Mouse (Mus musculus) embryonic facial prominence, embryonic 14.5 days (tissue): ENCODE results near the gene Slc25a42. TPM values are rescaled to one million over a fixed set of nuclear protein-coding genes. Genes with fewer than 3 reads are reported as not detected.

ENCODE experiments used
- ATAC-seq: fragments of 200-750 bp; cut with Nextera tagmentation; 2 replicates; pipeline ENCODE4 v1.8.0; 2017; ENCODE audit warnings: low read depth, moderate number of reproducible peaks, moderate TSS enrichment
- DNase-seq: peaks from one replicate; pipeline ENCODE4 v3.0.0-alpha.2; 2015; ENCODE audit warnings: low spot score
- H3K27ac ChIP-seq: fragments of 300-500 bp; sonication (generic); replicated peaks from 2 replicates; pipeline ENCODE4 v1.5.1; 2014; ENCODE audit warnings: low read depth, mild to moderate bottlenecking, low read length, moderate library complexity
- H3K27me3 ChIP-seq: fragments of 300-500 bp; sonication (generic); replicated peaks from 2 replicates; pipeline ENCODE4 v1.6.1; 2014; ENCODE audit warnings: low read length; ENCODE audit not compliant: control insufficient read depth, insufficient read depth
- H3K36me3 ChIP-seq: fragments of 300-500 bp; sonication (generic); 2 replicates; pipeline ENCODE4 v1.6.1; 2014; ENCODE audit warnings: low read length, mixed read lengths; ENCODE audit not compliant: control insufficient read depth, insufficient read depth
- H3K4me1 ChIP-seq: fragments of 300-500 bp; sonication (generic); 2 replicates; pipeline ENCODE4 v1.6.1; 2014; ENCODE audit warnings: antibody characterized with exemption, low read length; ENCODE audit not compliant: control insufficient read depth, insufficient read depth
- H3K4me2 ChIP-seq: fragments of 300-500 bp; sonication (generic); 2 replicates; pipeline ENCODE4 v1.6.1; 2014; ENCODE audit warnings: low read depth, mild to moderate bottlenecking, low read length, moderate library complexity, mixed read lengths
- H3K4me3 ChIP-seq: fragments of 300-500 bp; sonication (generic); 2 replicates; pipeline ENCODE4 v1.5.1; 2014; ENCODE audit warnings: low read depth, mild to moderate bottlenecking, low read length
- H3K9ac ChIP-seq: fragments of 300-500 bp; sonication (generic); 2 replicates; pipeline ENCODE4 v1.6.1; 2014; ENCODE audit warnings: low read depth, mild to moderate bottlenecking, low read length, moderate library complexity, mixed read lengths
- H3K9me3 ChIP-seq: fragments of 300-500 bp; sonication (generic); 2 replicates; pipeline ENCODE4 v1.6.1; 2016; ENCODE audit warnings: low read length; ENCODE audit not compliant: control insufficient read depth
- WGBS: fragments of 180-500 bp; shearing (Covaris S2); extraction: QIAGEN DNeasy Blood & Tissue Kit; methylation state at CpG from one replicate; pipeline ENCODE4 v1.1.7; 2014; 5-methylcytosine and 5-hydroxymethylcytosine counted together
- polyA plus RNA-seq: library from polyadenylated mRNA; unstranded; fragments of >200 nt; fragmentation: Nextera tagmentation; extraction: Ambion mirVana; gene quantifications from 2 replicates; pipeline ENCODE4 v1.2.1, GENCODE M21; 2014

Gene Slc25a42
- polyA plus RNA-seq, 1 experiment from 2014 or later = 4.0 TPM

DNA sequence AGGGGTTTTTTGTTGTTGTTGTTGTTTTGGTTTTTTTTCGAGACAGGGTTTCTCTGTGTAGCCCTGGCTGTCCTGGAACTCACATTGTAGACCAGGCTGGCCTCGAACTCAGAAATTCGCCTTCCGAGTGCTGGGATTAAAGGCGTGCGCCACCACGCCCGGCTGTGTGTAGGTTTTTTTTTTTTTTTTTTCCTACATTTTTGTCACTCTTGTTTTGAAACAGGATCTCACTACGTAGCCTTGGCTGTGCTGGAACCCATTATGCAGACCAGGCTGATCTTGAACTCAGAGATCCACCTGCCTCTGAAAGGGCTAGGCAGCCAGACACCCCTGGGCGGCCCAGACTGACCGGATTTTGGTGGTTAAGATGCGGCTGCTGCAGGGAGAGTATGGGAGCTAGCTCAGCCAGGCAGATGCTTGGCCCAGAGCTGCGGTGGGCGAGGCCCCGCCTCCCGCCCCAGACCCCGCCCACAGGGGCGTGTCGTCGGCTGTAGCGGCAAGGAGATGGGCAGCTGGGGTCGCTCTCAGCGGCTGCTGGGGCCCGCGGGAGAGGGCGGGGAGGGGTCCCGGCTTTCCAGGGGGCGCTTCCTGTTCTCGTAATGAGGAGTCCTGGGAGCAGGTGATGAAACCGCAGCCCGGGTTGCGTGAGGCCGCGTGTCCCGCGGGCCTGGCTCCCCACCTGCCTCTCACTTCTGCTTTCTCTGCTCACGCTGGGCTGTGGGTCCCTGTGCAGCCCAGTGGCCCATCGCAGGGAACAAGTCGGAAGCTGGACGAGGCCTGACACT, 53.8 kb downstream of the Slc25a42 start:
- Histone ChIP-seq H3K9me3 (no peaks in the 10 kb centered on the region), H3K36me3 (no peaks in the 10 kb centered on the region), H3K9ac (peak overlapping the region; percentile 62), H3K4me1 (no peaks in the 10 kb centered on the region), H3K4me2 (peak overlapping the region; percentile 73), H3K27me3 (no peaks in the 10 kb centered on the region), H3K27ac (0 out of 2 replicates have a peak overlapping the region, but pooled peaks have one; percentile 15), H3K4me3 (peak overlapping the region; percentile 50)
- DNase-seq (peak; percentile 87), ATAC-seq (peak; percentile 94)
- WGBS = 17% methylated on average over 25 of the region's 40 CpGs

GRCm38 (mm10) chr8:70157240-70157800, 54.8 kb downstream of the Slc25a42 start:
- no peaks in the 10 kb centered on the region for H3K4me1 ChIP-seq
- H3K4me2 ChIP-seq = no peak overlapping the region
- DNase-seq (no peak), ATAC-seq (no peak)
- no peak overlapping the region for H3K9ac ChIP-seq
- H3K27ac ChIP-seq = no peak overlapping the region
- H3K4me3 ChIP-seq = no peak overlapping the region
- no peaks in the 10 kb centered on the region for H3K36me3 ChIP-seq
- 87% methylated on average over 1 of the region's 1 CpGs for WGBS
- H3K27me3 ChIP-seq = no peaks in the 10 kb centered on the region
- no peaks in the 10 kb centered on the region for H3K9me3 ChIP-seq

DNA sequence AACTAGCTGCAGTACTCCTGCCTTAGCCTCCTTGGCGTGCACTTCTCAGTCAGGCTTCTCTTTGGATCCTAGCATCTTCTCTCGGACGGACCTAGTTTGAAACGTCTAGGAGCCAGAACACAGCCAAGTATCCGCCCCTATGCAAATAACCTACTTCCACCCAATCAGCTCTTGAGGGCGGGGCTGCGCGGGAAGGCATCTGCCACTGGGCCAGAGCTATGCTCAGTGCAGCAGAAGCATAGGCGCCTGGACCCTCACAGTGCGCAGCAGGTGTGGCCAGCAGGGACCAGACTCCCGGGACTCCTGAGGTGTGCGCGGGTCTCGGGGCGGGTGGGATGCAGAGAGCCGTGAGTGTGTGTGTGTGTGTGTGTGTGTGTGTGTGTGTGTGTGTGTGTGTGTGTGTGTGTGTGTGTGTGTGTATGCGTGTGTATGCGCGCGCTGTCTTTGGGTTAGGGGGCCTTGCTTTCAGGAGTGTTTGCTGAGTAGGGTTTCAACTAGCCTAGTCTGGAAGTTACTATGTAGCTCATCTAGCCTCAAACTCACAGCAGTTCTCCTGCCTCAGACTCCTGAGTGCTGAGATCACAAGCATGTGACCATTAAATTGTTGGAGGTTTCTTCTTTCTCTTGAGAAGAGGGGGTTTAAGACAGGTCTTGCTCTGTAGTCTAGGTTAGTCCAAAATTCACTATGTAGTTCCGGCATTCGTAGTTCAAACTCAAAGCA, 59.4 kb downstream of the Slc25a42 start:
- H3K4me1 ChIP-seq = no peaks in the 10 kb centered on the region
- peak; percentile 96 for ATAC-seq
- H3K9ac ChIP-seq = no peak overlapping the region
- no peak overlapping the region for H3K4me3 ChIP-seq
- no peaks in the 10 kb centered on the region for H3K27me3 ChIP-seq
- no peak overlapping the region for H3K27ac ChIP-seq
- 16% methylated on average over 15 of the region's 22 CpGs for WGBS
- H3K4me2 ChIP-seq = peak overlapping the region; percentile 45
- peak; percentile 94 for DNase-seq
- H3K9me3 ChIP-seq = no peaks in the 10 kb centered on the region
- H3K36me3 ChIP-seq = no peaks in the 10 kb centered on the region

GRCm38 (mm10) chr8:70150158-70150557, 61.9 kb downstream of the Slc25a42 start:
- Histone ChIP-seq H3K4me2 (peak overlapping the region; percentile 29; the same call in 1 of the 2 replicates), H3K36me3 (peaks cover 22% of the 10 kb centered on the region), H3K27ac (0 out of 2 replicates have a peak overlapping the region, but pooled peaks have one; percentile 15), H3K4me1 (no peaks in the 10 kb centered on the region), H3K27me3 (no peaks in the 10 kb centered on the region), H3K4me3 (no peak overlapping the region), H3K9me3 (no peaks in the 10 kb centered on the region), H3K9ac (peak overlapping the region; percentile 46; the same call in 1 of the 2 replicates)
- DNase-seq (peak; percentile 64), ATAC-seq (peak; percentile 64)
- 8% methylated on average over 12 of the region's 13 CpGs for WGBS

DNA sequence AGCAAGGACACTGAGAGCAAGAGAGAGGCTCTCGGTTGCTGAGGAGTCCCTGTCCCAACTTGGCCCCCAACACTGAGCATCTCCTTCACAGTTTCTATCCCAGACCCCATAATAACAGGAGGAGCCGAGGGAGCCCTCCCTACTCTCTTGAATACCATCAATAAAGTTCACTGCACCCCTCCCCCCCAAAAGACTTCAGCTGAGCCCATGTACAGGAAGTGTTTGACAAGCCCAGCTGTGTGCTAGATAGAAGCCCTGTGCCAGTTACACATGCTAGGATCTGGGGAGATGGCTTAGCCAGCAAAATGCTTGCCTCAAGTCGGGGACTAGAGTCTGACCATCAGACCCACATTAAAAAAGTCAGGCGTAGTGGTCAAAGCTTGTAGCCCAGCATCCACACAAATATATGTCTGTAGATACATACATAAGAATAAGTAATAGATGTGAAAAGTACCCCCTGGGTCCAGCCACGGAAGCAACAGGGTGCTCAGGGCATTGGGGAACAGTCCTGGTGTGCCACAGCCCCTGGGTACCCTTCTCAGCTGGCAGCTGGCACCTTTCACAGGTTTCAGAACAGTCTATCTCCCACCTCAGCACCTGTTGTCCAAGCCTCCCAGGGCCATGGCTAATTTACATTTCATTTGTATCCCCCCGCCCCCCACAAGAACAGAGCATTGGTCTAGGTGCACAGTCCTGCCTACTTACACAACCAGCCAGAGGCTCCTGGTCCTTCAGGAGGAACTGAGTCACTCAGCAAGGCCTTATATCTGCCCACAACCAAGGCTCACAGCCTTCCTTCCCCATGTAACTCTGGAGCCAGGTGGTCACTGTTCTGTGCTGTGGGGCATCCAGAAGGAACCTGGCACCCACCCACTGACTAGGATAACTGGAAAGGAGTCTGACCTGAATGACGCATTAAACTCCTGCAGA, 64.2 kb downstream of the Slc25a42 start:
- Histone ChIP-seq H3K9me3 (no peaks in the 10 kb centered on the region), H3K27me3 (no peaks in the 10 kb centered on the region), H3K4me2 (no peak overlapping the region), H3K27ac (no peak overlapping the region), H3K9ac (no peak overlapping the region), H3K4me1 (no peaks in the 10 kb centered on the region), H3K4me3 (no peak overlapping the region), H3K36me3 (peaks cover 36% of the 10 kb centered on the region)
- ATAC-seq = no peak
- DNase-seq = no peak
- 90% methylated on average over 7 of the region's 7 CpGs for WGBS

GRCm38 (mm10) chr8:70139981-70140380, 72.1 kb downstream of the Slc25a42 start:
- 11% methylated on average over 9 of the region's 9 CpGs for WGBS
- ATAC-seq (no peak), DNase-seq (no peak)
- no peaks in the 10 kb centered on the region for H3K27me3 ChIP-seq
- peaks cover 12% of the 10 kb centered on the region for H3K4me1 ChIP-seq
- H3K9ac ChIP-seq = peak overlapping the region; percentile 72
- H3K36me3 ChIP-seq = peaks cover 43% of the 10 kb centered on the region
- no peaks in the 10 kb centered on the region for H3K9me3 ChIP-seq
- peak overlapping the region; percentile 62 for H3K4me2 ChIP-seq
- peak overlapping the region; percentile 72 for H3K27ac ChIP-seq
- peak overlapping the region; percentile 56 for H3K4me3 ChIP-seq

- H3K27me3 ChIP-seq = no peaks in the 10 kb centered on the region
- peak; percentile 100 for DNase-seq
- WGBS = under 1% methylated on average over 46 of the region's 46 CpGs
- no peaks in the 10 kb centered on the region for H3K9me3 ChIP-seq
- H3K27ac ChIP-seq = peak within 1 kb of the TSS; percentile 72
- peak within 1 kb of the TSS; percentile 56 for H3K4me3 ChIP-seq
- ATAC-seq = peak; percentile 98
- peak within 1 kb of the TSS; percentile 72 for H3K9ac ChIP-seq
- peaks cover 12% of the 10 kb centered on the region for H3K4me1 ChIP-seq
- peaks cover 43% of the 10 kb centered on the region for H3K36me3 ChIP-seq
- H3K4me2 ChIP-seq = peak within 1 kb of the TSS; percentile 62
These were observed 72.9 kb downstream of the Slc25a42 start, which contains the start of the genes Rfxank, Borcs8 and Mef2b for GRCm38 (mm10) chr8:70139026-70139857. Gene Rfxank, minus strand, starts transcription at chr8:70139154. Gene Borcs8, plus strand, starts transcription at chr8:70139499. Gene Mef2b, plus strand, starts transcription at chr8:70139711.
